Mouse (Mus musculus) lung, postnatal 0 days (tissue): Measurements from ENCODE around the gene Rbbp8nl. TPM values are rescaled to one million over a fixed set of nuclear protein-coding genes. Genes with fewer than 3 reads are reported as not detected.

Experiments used
- ATAC-seq: fragments of 200-750 bp; cut with Nextera tagmentation; 2 replicates; pipeline ENCODE4 v1.8.0; 2017; ENCODE audit warnings: moderate library complexity
- DNase-seq: peaks from one replicate; pipeline ENCODE4 v3.0.0-alpha.2; 2016; ENCODE audit warnings: low spot score
- H3K27ac ChIP-seq: fragments of 300-500 bp; sonication (generic); 2 replicates; pipeline ENCODE4 v1.5.1; 2014; ENCODE audit warnings: antibody characterized with exemption, mild to moderate bottlenecking, low read length, mixed read lengths
- H3K27me3 ChIP-seq: fragments of 300-500 bp; sonication (generic); replicated peaks from 2 replicates; pipeline ENCODE4 v1.6.1; 2014; ENCODE audit warnings: low read length, mixed read lengths; ENCODE audit not compliant: insufficient read depth
- H3K36me3 ChIP-seq: fragments of 300-500 bp; sonication (generic); 2 replicates; pipeline ENCODE4 v1.6.1; 2014; ENCODE audit warnings: low read length, mixed read lengths; ENCODE audit not compliant: insufficient read depth
- H3K4me1 ChIP-seq: fragments of 300-500 bp; sonication (generic); 2 replicates; pipeline ENCODE4 v1.6.1; 2014; ENCODE audit warnings: antibody characterized with exemption, low read depth, low read length, mixed read lengths; ENCODE audit not compliant: insufficient read depth
- H3K4me2 ChIP-seq: fragments of 300-500 bp; sonication (generic); replicated peaks from 2 replicates; pipeline ENCODE4 v1.6.1; 2014; ENCODE audit warnings: low read depth, mild to moderate bottlenecking, low read length, moderate library complexity, mixed read lengths
- H3K4me3 ChIP-seq: fragments of 300-500 bp; sonication (generic); 2 replicates; pipeline ENCODE4 v1.5.1; 2014; ENCODE audit warnings: low read depth, low read length
- H3K9ac ChIP-seq: fragments of 300-500 bp; sonication (generic); replicated peaks from 2 replicates; pipeline ENCODE4 v1.6.1; 2014; ENCODE audit warnings: low read depth, mild to moderate bottlenecking
- H3K9me3 ChIP-seq: fragments of 300-500 bp; sonication (generic); 2 replicates; pipeline ENCODE4 v1.6.1; 2016; ENCODE audit warnings: low read length, mixed read lengths
- CTCF ChIP-seq: IDR thresholded peaks from 2 replicates; pipeline ENCODE4 v1.5.1; 2016; ENCODE audit warnings: antibody characterized with exemption, mild to moderate bottlenecking
- EP300 ChIP-seq: IDR thresholded peaks from 2 replicates; pipeline ENCODE4 v1.6.1; 2016; ENCODE audit warnings: antibody characterized with exemption, mild to moderate bottlenecking, control low read depth
- WGBS: fragments of 180-500 bp; shearing (Covaris S2); extraction: QIAGEN DNeasy Blood & Tissue Kit; methylation state at CpG from one replicate; pipeline ENCODE4 v1.1.7; 2014; 5-methylcytosine and 5-hydroxymethylcytosine counted together
- polyA plus RNA-seq: library from polyadenylated mRNA; unstranded; fragments of >200 nt; fragmentation: Nextera tagmentation; extraction: Ambion mirVana; gene quantifications from 2 replicates; pipeline ENCODE4 v1.2.1, GENCODE M21; 2015

Gene Rbbp8nl
- polyA plus RNA-seq, 1 experiment from 2014 or later, result 0.20 TPM

GRCm38 (mm10) chr2:180257963-180258865, 31.5 kb downstream of the Rbbp8nl start:
- TF ChIP-seq CTCF, result no peak
- no peak for TF ChIP-seq EP300
- Histone ChIP-seq H3K4me2 (peak overlapping the region; percentile 87), H3K27me3 (no peaks in the 10 kb centered on the region), H3K9me3 (no peaks in the 10 kb centered on the region), H3K36me3 (peaks cover 14% of the 10 kb centered on the region), H3K4me1 (peaks cover 8% of the 10 kb centered on the region; the same call in 1 of the 2 replicates), H3K9ac (peak overlapping the region; percentile 65), H3K4me3 (peak overlapping the region; percentile 68), H3K27ac (no peak overlapping the region)
- no peak for ATAC-seq
- WGBS, result 50% methylated on average over 11 of the region's 11 CpGs
- DNase-seq, result no peak

- peak; percentile 97 for ATAC-seq
These were observed 32.6 kb downstream of the Rbbp8nl start, which contains the start of gene Rps21 for GRCm38 (mm10) chr2:180257001-180257521. Gene Rps21 (plus strand): TSS chr2:180257377.

GRCm38 (mm10) chr2:180256296-180257000, 33.2 kb downstream of the Rbbp8nl start:
- H3K36me3 ChIP-seq, result peaks cover 3% of the 10 kb centered on the region; the same call in 1 of the 2 replicates
- H3K27ac ChIP-seq, result peak overlapping the region; percentile 91
- H3K9ac ChIP-seq, result peak overlapping the region; percentile 36
- WGBS, result 22% methylated on average over 26 of the region's 26 CpGs
- peaks cover 8% of the 10 kb centered on the region; the same call in 1 of the 2 replicates for H3K4me1 ChIP-seq
- TF ChIP-seq EP300 (no peak), CTCF (no peak)
- H3K4me3 ChIP-seq, result peak overlapping the region; percentile 68
- no peaks in the 10 kb centered on the region for H3K9me3 ChIP-seq
- H3K4me2 ChIP-seq, result peak overlapping the region; percentile 87
- H3K27me3 ChIP-seq, result no peaks in the 10 kb centered on the region
- DNase-seq (no peak), ATAC-seq (peak; percentile 55)

More at GRCm38 (mm10) chr2:180257001-180257521, 32.6 kb downstream of the Rbbp8nl start, which contains the start of gene Rps21:
- H3K36me3 ChIP-seq, result peaks cover 3% of the 10 kb centered on the region; the same call in 1 of the 2 replicates
- DNase-seq, result peak; percentile 100
- peak within 1 kb of the TSS; percentile 91 for H3K27ac ChIP-seq
- H3K9ac ChIP-seq, result peak within 1 kb of the TSS; percentile 65
- peak within 1 kb of the TSS; percentile 68 for H3K4me3 ChIP-seq
- H3K4me1 ChIP-seq, result peaks cover 8% of the 10 kb centered on the region; the same call in 1 of the 2 replicates
- peak within 1 kb of the TSS; percentile 87 for H3K4me2 ChIP-seq
- peak; percentile 32; the same call in 1 of the 2 replicates for TF ChIP-seq EP300
- peak; percentile 29 for TF ChIP-seq CTCF
- H3K27me3 ChIP-seq, result no peaks in the 10 kb centered on the region
- no peaks in the 10 kb centered on the region for H3K9me3 ChIP-seq
- under 1% methylated on average over 38 of the region's 38 CpGs for WGBS

- Histone ChIP-seq H3K4me2 (no peak overlapping the region), H3K27ac (no peak overlapping the region), H3K4me3 (no peak overlapping the region), H3K9me3 (no peaks in the 10 kb centered on the region), H3K4me1 (peaks cover 11% of the 10 kb centered on the region; the same call in 1 of the 2 replicates), H3K36me3 (no peaks in the 10 kb centered on the region; the same call in 1 of the 2 replicates), H3K27me3 (no peaks in the 10 kb centered on the region), H3K9ac (no peak overlapping the region)
- DNase-seq (no peak), ATAC-seq (no peak)
- TF ChIP-seq EP300 (no peak), CTCF (no peak)
- 78% methylated on average over 9 of the region's 9 CpGs for WGBS
These were observed 34.0 kb downstream of the Rbbp8nl start for GRCm38 (mm10) chr2:180255701-180256100.

- H3K36me3 ChIP-seq, result no peaks in the 10 kb centered on the region
- peaks cover 11% of the 10 kb centered on the region; the same call in 1 of the 2 replicates for H3K4me1 ChIP-seq
- no peaks in the 10 kb centered on the region for H3K27me3 ChIP-seq
- 84% methylated on average over 5 of the region's 5 CpGs for WGBS
- no peak for DNase-seq
- no peaks in the 10 kb centered on the region for H3K9me3 ChIP-seq
- TF ChIP-seq EP300 (no peak), CTCF (no peak)
- ATAC-seq, result no peak
- no peak overlapping the region for H3K4me2 ChIP-seq
- no peak overlapping the region for H3K9ac ChIP-seq
- H3K4me3 ChIP-seq, result no peak overlapping the region
- H3K27ac ChIP-seq, result no peak overlapping the region
These were observed 35.1 kb downstream of the Rbbp8nl start for GRCm38 (mm10) chr2:180254436-180255209.
